Mouse (Mus musculus): ENCODE measurements around the gene Pcdh15.

DNA sequence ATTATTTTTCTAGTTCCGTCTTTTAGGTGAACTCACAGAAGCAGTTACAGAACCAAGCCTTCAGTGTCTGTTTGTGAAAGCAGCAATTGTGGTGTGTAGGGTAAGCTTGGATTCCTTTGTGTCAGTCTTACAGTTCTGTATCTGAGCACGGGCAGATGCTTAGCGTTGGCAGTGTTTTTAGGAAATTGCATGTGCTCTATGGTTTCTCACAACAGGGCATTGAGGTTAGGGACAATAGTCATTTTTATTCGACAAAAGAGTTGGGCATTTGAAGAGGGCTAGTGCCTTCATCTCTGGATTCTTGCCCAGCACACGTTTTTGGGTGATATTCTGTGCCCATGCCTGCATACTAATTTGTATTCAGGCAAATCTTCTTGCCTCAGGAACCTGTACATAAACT, 392.5 kb downstream of the Pcdh15 start:
- TF ChIP-seq POLR2A (IDR thresholded peaks at IDR 0.05; ENCODE audit: borderline replicate concordance, low read depth, low read length) (no peak), CTCF (IDR thresholded peaks at IDR 0.05; ENCODE audit: low read depth, low read length) (no peak)

Data from bone marrow macrophage, adult 2 months (primary cell).